Mouse (Mus musculus) spleen, adult 2 months (tissue): ENCODE results near the gene Btbd19.

Experiments used
- CTCF ChIP-seq: fragments of 200-500 bp; IDR thresholded peaks from 2 replicates; pipeline ENCODE4 v1.5.1; 2011; ENCODE audit warnings: mild to moderate bottlenecking, inconsistent platforms; ENCODE audit not compliant: insufficient read depth, insufficient read length, insufficient replicate concordance; ENCODE audit errors: extremely low read depth
- POLR2A ChIP-seq: fragments of 200-500 bp; IDR thresholded peaks from 2 replicates; pipeline ENCODE4 v1.6.1; 2011; ENCODE audit warnings: low read depth, low read length, inconsistent platforms

DNA sequence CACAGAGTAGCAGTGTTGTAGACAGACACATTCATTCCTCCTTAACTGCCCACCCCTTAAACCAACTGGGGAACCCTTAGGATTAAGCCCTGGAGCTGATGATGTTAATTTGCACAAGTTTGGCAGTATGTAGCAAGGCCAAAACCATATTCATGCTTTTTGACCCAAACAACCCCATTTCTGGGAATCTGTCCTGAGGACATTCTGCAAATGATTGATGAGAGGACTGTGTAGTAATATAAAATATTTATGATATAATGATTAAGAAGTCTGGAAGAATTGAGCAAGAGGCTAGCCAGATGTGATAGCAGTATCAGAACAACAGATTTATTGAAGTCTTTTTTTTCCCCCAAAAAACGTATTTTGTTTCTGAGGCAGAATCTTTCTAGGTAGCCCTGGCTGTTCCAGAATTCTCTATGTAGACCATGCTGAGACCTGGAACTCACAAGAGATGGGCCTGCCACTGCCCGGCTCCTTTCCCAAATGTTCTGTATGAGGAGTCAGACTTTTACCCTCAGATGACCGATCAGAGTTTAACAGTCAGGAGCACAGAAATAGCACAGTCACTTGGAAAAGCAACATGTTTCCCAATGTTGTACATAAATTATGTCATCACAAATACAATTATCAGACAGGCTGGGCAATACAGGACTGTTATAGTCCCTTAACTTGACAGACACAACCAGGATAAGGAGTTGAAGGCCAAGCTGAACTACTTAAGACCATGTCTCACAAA lies 30.7 kb downstream of the Btbd19 start:
- TF ChIP-seq POLR2A: no peak
- TF ChIP-seq CTCF: no peak
